Mouse (Mus musculus): ENCODE results near the gene Bicdl1.
A peak's percentile ranks its signal among the peaks of the same experiment; 100 is the strongest.

Bicdl1 gene

DNA sequence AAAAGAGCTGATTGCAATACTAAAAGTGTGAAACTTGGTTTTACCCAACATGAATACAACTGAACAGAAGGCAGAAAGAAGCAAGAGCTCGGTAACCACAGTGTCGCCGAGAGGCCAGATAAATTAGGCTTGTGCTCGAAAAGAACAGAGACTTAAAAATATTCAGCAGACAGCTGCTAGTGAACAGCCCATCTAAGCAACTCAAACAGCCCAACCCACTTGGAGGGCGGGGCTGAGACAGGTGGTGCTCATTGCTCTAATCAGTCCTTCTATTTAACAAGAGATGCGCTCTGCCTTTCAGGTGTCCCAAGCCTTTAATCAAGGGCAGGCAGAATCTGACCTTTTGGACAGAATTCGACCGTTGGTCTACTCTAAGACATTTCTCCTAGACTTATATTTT is 4.8 kb downstream of the Bicdl1 start:
- no peak for DNase-seq (ENCODE audit: low read depth in 2 of 2, low spot score in 2 of 2)

DNA sequence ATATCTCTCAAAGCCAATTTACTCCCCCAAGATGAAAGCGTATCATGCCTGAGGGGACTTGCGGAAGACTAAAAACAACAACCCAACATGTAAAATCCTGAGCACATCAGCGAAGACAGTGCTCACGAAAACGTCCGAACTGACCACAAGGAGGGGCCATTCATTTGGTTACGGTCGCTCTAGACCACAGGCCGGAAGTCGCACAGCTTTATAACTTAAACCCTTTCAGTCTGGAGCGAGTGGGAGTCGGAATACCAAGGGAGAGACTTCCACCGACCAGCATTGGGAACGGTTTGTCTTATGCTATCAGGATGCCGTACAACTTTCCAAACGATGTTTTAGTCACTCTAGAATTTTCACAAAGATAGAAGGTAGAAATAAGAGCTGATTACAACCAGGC is 5.4 kb downstream of the Bicdl1 start:
- no peak for DNase-seq (ENCODE audit: low read depth in 2 of 2, low spot score in 2 of 2)

DNA sequence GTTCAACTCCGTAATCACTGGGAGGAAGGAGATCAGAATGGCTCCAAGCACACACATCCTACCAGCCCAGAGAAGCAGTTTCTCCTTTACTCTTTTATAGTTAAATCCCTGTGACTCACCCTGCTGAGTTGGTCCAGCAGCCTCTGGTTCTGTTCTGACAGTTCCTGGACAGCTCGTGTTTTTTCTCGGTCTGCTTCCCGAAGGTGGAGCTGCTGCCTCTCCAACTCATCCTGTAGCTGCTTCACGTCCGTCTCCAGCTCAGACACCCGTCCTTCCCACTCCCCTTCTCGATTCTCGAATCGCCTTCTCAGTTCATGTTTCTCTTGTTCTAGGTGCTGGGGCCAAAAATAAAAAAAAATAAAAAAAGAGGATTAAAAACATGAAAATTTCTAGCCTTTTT is 7.0 kb downstream of the Bicdl1 start:
- no peak for DNase-seq (ENCODE audit: low read depth in 2 of 2, low spot score in 2 of 2)

DNA sequence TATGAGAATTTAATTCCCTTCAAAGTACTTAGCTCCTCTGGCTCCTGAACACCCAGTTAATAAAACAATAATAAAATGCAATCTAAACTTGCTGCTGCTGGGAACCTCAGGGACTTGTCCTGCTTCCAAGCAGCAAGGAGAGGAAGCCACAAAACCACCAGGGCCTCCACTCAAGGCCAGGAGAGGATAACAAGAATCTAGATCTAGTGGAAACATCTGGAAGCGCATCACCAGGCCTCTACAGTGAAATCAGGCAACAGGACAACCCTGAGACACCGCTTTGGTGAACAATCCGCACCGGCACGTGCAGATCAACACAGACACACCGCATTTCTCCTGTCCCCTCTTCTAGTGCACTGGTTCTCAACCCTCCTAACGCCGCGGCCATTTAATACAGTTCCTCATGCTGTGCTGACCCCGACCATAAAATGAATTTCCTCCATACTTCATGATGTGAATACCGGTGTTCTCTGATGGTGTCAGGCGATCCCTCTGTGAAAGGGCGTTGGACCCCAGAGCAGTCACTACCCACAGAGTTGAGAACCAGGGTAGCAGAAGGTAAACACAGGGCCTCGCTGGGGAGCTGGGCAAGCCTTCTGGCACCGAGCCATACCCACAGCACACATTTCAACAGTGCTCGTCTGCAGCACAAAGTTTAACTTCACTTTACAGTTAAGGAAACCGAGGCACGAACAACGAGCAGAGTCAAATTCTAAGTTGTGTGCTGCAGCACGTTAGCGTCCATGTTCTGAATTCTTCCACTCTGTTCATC is 9.0 kb downstream of the Bicdl1 start:
- DNase-seq (ENCODE audit: low read depth in 2 of 2, low spot score in 2 of 2): no peak

DNA sequence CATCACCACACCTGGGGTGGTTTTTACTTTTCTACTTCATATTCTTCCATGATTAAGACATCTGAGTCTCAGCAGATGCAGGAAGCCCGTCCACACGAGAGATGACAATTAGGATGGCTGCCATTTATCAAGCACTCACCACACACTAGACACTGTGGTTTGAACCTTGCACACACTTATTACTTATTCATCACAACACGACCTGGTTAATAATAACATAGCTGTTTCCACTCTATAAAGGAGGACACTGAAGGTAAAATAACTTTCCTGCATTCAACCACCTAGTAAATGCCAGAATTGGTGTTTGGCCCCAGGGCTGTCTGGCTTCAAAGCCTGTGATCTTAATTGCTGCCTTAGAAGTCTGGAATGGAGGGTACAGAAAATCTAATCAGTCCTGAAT is 10.7 kb downstream of the Bicdl1 start:
- DNase-seq (ENCODE audit: low read depth in 2 of 2, low spot score in 2 of 2): no peak

DNA sequence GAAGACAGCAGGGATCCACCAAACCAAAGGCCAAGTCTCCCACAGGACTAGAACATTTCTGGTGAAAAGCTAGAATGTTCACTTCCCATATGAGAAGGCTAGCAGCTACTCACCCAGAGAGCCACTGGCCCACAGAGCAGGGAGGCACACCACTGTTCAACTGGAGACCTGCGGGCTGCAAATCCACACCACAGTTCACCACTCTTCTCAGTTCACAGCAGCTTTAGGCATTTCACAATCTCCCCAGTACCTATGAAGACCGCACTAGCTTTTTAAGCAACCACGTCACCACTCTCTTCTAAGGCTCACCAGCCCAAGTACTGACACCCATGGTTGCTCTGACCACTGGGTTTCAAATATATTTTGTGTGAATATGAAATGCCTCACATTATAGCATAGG is 13.7 kb downstream of the Bicdl1 start:
- DNase-seq (ENCODE audit: low read depth in 2 of 2, low spot score in 2 of 2): no peak

DNA sequence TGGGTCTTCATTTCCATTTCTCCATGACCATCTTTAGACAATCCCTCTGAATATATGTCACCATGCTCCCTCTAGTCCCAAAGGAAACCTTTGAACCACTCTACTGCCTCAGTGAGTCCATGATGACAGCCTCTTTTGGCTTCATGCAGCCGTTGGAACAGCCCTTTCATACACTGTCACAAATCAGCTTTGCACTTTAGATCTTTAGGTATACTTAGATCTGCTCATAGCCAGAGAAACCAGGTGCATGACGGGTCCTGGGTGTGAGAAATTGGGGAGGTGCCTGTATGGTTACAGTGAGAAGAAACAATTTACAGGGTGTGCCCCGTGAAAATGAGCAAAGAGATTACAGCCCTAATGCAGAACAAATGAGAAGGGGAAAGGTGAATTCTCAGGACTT is 14.3 kb downstream of the Bicdl1 start:
- no peak for DNase-seq (ENCODE audit: low read depth in 2 of 2, low spot score in 2 of 2)

DNA sequence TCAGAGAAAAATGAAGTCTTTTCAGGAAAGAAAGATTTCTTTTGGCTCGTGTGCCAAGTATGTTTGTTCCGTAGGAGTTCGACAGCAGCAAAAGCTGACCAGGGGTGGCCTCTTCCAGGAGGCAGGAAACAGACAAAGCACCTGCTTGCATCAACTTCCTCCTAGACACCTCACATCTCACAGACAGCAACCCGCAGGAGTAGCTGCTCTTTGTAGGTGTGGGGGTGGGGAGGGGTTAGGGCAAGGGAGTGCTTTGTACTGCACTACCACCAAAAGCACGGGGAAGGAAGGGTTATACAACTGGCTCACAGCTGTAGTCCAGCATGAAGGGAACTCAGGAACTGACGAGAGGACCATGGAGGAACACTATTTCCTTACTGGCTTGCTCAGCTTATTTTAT is 15.0 kb downstream of the Bicdl1 start:
- DNase-seq (ENCODE audit: low read depth in 2 of 2, low spot score in 2 of 2): peak; percentile 65 to 74

DNA sequence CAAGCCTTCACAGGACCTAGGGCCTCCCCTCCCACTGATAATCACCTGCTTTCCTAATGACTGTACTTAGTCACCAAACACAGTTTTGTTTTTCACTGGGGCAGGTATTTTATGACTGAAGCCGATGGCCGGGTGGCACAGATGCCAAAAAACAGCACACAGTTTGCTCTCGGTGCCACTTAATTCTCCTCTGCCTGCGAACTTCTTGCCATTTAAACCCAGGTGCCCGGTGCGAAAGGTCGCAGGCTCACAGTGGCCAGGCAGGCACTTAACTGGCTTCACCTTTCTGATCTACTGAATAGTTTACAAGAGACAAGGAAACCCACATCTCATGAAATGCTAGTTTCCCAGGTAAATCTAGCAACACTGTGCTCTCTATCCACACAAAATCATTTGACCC is 16.7 kb downstream of the Bicdl1 start:
- no peak for DNase-seq (ENCODE audit: low read depth in 2 of 2, low spot score in 2 of 2)

DNA sequence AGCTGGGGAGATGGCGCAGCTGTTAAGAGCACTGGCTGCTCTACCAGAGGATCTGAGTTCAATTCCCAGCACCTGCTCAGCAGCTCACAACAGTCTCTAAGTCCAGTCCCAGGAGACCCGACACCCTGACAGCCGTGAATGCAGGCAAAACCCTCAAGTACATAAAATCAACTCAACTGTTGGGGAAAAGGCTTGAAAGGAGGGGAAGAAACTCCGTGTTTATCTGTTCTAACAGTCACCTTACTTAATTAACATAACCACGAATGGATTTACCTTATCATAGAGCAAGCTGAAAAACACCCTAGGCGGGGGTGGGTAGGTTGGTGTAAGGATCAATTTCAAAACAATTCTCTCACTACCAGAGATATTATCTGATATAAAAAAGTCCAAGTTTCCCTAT is 18.9 kb downstream of the Bicdl1 start:
- no peak for DNase-seq (ENCODE audit: low read depth in 2 of 2, low spot score in 2 of 2)

DNA sequence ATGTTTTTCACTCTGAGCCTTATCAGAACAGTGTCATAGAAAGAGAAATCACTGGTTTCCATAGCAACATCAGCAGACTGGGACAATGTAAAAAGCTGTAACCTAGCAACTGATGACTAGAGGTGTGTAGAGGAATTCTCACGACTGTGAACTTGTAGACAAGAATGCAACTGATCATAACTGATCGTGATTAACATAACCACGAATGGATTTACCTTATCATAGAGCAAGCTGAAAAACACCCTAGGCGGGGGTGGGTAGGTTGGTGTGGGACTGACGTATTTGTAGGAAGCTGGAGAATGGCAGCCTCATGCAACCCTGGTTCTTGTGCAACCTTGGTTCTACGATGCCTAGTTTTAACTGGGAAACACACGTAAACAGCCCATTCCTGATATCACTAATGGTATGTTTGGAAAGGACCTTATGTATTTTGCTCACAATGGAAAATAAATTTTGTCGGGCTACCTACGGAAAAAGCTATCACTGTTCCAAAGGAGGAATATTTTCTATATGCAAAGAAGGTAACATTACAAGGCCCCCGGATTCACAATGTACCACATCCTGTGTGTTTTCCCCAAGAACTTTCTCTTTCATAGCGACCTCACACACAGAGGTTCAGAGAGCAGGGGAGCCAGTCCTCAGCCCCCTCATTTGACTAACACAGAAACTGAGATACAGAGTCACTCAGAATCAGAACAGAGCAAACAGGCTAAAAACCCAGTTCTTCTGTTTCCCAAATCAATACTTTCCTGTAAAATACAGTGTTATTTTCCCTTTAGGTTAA is 19.6 kb downstream of the Bicdl1 start:
- peak; percentile 39 to 60 for DNase-seq (ENCODE audit: low read depth in 2 of 2, low spot score in 2 of 2)

DNA sequence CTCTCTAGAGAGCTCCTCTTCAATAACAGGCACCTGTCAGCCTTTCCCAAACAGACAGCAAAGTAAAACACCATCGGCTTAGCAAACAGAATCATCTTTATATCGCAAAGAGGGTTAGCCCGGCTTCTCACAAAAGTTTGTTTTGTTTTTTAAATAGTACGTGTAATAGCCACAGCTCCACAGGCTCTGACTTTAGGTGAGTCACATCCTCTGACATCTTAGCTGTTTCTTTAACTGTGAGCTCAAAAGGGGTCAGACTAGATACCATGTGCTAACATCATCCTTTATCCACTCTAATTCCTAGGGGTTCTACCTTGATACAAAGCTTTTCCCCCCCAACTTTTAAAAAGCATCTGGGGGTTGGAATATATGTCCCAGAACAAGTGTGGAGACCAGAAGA is 21.2 kb downstream of the Bicdl1 start:
- no peak for DNase-seq (ENCODE audit: low read depth in 2 of 2, low spot score in 2 of 2)

DNA sequence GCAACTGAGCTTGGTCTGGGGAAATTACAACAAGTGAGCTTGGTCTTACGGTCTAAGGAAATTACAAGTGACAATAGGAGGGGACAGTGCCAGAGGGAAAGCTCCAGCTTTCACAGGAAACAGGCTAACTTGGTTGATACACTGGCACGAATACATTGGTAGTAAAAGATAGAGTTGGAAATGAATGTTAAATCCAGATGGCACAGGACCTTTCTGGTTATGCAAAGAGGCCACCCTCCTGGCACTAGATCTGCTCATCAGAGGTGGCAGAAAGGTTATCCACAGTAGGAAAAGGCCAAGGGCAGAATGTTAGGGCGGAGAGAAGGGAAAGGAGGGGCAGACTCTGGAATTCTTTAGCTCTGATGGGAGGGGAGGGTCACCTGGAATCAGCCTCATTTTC is 22.5 kb downstream of the Bicdl1 start:
- DNase-seq (ENCODE audit: low read depth in 2 of 2, low spot score in 2 of 2): no peak

DNA sequence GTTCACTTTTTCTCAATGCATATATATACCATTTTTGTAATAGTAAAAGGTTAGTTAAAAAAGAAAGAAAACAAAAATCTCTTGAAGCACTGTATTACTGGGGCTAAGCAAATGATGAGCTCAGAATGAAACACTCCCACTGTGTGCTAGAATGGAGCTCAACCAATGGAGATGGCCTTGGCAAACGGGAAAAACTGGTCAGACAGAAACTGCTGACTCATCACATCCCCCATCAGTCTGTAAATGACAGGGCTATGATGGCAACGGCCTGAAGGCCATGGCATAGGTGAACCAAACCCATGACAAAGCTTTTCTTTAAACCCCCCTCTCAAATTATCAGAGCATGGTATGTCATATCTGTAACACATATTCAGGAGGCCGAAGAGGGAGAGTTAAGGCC is 29.4 kb downstream of the Bicdl1 start:
- no peak for DNase-seq (ENCODE audit: low read depth in 2 of 2, low spot score in 2 of 2)

DNA sequence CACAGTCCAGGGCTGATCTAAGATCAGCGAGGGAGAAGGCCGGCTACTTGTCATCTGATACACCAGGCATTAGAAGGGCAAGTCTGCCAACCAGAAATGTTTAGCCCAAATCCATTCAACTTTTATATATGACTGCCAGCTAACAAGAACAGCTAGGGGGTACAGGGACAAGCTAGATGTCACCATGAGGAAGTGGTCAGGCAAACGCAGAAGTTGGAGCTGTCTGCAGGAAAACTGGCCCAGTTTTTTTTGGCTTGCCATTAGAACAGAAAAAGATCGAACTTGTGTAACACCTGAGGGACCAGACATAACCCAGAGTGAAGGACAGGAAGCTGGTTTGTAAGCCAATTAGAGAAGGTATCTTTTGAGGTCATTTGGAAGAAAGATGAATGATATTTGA is 30.2 kb downstream of the Bicdl1 start:
- DNase-seq (ENCODE audit: low read depth in 2 of 2, low spot score in 2 of 2): no peak

DNA sequence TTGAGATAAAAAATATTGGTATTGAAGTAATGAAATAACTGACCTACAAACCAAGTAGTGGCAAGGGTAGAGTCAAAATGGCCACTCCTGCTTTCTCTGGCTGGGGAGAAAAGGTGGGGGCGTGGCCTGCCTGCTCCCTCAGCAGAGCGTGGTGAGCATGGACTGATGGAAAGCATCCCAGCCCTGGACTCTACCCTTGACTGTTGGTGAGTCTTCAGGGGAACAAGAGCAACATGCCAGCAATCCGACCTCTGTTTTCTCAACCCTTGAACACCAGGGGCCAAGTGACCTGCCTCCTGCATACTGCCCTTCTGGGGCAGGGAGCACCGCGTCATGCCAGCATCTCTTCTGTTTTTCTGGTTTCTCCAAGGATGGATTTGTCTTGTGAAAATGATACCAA is 34.6 kb downstream of the Bicdl1 start:
- DNase-seq (ENCODE audit: low read depth in 2 of 2, low spot score in 2 of 2): no peak

DNA sequence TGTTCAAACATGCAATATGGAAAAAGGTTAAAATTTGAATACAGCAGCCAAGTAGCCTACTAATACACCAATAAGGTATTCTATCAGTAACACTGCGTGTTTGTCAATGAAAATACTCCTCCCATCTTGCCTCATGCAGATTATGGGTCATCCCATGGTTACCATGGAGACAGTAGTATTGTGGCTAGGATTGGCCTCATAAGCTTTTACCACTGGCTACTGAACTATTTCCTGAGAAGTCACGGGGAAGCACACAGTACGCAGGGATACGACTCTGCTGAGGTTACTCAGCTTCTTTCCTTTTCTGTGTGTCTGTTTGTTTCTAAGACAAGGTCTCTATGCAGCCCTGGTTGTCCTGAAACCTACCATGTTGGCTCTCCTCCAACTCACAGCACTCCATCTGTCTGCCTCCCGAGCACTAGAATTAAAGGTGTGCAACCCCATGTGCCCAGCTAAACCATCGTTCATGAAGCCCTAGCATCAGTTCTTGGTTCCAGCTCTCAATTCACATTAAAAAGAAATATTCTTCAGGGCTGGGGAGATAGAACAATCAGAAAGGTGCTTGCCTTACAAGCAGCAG is 36.1 kb downstream of the Bicdl1 start:
- DNase-seq (ENCODE audit: low read depth in 2 of 2, low spot score in 2 of 2): no peak

DNA sequence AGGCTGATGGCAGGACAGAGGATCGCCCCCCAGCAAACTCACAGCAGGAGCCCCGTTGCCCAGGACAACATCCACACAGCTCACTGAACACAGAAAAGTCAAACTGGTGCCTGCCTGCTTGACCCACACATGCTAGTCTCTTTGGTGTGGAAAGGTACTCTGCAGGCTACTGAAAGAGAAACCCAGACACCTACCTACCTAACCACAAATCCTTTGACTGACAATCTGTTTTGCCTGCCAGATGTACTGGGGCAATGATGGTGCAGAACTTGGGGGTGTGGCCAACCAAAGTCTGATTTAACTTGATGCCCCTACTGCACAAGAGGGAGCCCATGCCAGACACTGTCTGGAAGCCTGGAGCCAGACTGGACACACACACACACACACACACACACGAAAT is 38.1 kb downstream of the Bicdl1 start:
- DNase-seq (ENCODE audit: low read depth in 2 of 2, low spot score in 2 of 2): no peak

DNA sequence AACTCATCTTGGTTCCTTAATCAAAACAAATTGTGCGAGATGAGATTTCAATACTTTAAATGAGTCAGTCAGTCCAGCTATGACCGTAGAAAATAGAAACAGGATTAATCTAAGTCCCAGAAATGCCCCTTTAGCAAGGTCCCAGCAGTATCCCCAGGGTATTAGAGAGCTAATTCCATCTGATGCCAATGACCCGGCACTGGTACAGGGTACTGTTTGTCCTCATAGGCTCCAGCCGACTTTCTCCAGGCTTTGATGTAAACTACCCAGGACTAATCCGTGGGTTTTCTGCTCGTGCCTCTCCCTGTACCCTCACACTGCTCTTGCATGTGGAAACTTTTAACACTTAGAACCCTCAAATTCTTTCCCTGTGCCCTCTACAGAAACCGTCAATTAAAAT is 44.7 kb downstream of the Bicdl1 start:
- DNase-seq (ENCODE audit: low read depth in 2 of 2, low spot score in 2 of 2): no peak

DNA sequence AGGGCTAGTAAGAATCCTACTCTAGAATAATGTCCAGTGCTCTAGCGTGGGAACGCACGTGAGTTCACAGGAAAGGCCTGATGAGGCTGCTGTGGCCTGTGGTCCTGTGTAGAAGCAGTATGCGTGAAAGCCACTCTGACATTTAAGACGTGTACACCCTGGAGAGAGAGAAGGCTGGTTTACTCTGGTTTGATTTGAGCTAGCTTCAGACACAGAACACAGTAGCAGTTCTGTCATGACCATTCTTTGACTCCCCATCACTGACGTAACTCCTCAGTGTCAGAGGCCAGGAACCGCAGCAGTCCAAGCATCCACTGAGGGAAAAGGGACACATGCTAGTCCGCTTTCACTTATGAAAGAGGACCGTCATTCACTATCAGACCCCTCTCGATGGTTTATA is 46.3 kb downstream of the Bicdl1 start:
- no peak for DNase-seq (ENCODE audit: low read depth in 2 of 2, low spot score in 2 of 2)

DNA sequence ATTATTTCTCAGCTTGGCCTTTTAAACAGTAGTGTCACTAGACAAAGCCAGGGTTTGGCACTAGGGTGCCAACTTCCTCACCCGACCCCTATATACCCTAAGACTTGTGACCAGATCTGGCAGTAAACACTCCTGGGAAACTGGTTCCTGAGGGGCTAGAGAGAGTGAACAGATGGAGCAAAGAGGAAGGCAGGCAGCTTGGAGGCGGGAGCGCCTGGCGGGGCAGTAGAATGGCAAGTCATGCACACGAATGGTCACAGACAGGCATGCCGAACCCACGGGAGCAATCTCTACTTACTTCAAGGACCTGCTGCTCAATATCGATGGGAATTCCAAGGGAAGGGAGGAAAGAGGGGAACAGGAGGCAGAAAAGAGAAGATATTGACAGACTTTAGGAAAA is 59.6 kb downstream of the Bicdl1 start:
- DNase-seq (ENCODE audit: low read depth in 2 of 2, low spot score in 2 of 2): no peak

DNA sequence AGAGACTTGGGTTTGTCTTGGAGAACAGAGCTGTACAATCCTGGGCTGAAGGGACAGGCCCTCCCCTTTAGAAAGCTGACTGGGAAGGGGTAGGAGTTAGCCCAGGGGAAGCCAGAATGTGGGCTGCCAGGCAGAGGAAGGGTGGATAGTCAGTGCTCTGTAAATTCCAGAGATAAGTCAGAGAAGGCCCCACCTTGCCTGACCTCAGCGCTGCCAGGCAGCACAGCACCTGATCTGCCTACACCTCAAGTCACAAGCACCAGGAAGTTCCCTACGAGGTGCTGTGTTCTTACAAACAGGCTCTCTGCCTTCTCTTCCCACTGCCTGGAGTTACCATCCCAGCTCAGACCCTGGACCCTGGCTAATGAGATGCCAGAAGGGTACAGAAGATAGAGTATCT is 61.0 kb downstream of the Bicdl1 start:
- DNase-seq (ENCODE audit: low read depth in 2 of 2, low spot score in 2 of 2): no peak
